Mouse (Mus musculus) layer of hippocampus, postnatal 14 days (tissue): ENCODE measurements at regions not wholly inside any gene's neighbourhood (a gene's known extent, or its start where the extent isn't known, plus 50 kb on each side); places are given as distances from the start of the nearest gene placed in this dataset.
A peak's percentile ranks its signal among the peaks of the same experiment; 100 is the strongest.

Experiments
- DNase-seq, 2 experiments: peaks; one replicate each; pipeline ENCODE4 v3.0.0; 2021 to 2022; ENCODE audit warnings: low spot score in 2 of 2, mixed read lengths in 1 of 2
- microRNA-seq, 2 experiments: library from miRNA; unstranded; fragments of <30 nt; microRNA quantifications; one replicate each; pipeline ENCODE4 v1.2.0; 2021

DNA sequence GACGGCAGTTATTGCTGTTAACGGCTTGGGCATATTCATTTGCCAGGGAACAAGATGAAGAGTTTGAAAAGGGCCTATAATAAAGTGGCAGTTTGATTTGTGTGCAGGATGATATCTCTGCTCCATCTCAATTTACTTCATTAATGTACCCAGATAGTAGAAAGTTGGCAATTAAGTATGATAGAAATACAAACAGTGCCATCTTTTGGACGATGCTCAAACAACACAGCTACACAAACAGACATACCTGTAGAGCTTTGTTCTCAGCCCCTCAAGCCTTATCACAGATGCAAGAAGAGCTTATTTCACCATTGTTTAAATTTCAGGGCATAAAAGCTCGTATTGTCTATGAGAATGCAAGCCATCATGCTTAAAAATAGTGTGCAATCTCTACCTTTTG lies 82.2 kb downstream of the Tnfsf11 start:
- peak in 1 of 2 experiments; percentile 33 for DNase-seq

DNA sequence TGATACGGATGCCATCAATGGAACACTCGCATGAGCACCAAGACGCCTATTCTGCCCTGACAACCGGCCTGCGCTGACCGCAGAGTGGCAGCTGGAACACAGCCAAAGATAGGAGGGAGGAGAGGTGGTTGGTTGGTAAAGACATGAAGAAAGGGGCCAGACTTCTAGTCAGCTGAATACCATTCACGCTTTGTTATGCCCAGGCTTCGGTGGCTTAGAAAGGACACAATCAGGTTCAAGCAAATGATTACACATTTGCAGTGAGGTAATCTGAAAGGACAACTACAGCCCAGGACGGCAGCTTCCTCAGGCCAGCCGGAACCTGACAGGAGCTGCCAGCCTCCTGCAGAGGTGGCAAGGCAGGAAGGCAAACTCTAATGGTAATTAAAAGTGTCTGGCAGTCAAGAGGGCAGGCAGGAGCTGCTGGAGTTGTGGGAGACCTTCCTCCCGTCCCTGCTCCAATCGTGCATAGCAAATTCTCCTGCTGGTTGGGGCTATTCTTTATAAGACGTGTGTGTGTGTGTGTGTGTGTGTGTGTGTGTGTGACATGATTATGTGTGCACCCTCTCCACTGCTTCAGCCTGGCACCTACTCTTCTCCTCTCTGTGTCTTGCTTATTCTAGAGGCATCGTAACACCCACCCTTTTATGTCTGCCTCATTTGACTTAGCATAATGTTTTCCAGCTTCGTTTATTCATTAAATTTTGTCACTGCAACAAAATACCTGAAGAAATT lies 91.4 kb downstream of the Tnfsf11 start:
- DNase-seq, result no peak

DNA sequence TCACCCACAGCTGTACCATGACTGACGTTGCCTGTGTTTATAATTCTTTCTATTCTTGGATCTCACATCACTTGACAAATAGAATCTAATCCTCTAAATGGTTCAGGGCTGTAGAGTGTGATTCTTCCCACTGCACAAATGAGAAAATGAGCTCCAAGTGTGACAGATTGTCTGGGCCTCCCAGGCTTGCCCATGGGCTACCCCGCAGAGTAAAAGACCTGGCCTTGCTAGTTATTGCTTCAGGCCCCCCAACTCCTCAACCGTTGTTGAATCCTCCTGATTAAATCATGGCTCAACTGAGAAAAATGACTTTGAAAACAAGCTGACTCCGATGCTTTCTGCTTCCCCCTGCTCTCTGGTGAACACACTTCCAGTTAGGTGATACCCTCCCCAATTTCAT lies 92.4 kb downstream of the Tnfsf11 start:
- DNase-seq, result no peak

DNA sequence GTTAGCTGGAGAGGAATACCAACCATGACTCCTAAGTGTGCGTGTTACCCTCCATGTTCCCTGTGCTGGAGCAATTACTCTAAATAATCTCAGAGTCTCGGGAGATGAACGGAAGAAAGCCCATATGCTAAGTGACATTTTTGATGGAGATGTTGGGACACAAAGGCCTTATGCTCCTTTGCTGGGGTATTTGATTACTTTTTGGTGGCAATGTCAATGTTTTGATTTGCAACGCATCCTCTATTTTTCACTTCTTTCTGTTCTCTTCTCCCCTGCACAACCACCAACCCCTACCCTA lies 103.3 kb downstream of the Tnfsf11 start:
- DNase-seq, result no peak

DNA sequence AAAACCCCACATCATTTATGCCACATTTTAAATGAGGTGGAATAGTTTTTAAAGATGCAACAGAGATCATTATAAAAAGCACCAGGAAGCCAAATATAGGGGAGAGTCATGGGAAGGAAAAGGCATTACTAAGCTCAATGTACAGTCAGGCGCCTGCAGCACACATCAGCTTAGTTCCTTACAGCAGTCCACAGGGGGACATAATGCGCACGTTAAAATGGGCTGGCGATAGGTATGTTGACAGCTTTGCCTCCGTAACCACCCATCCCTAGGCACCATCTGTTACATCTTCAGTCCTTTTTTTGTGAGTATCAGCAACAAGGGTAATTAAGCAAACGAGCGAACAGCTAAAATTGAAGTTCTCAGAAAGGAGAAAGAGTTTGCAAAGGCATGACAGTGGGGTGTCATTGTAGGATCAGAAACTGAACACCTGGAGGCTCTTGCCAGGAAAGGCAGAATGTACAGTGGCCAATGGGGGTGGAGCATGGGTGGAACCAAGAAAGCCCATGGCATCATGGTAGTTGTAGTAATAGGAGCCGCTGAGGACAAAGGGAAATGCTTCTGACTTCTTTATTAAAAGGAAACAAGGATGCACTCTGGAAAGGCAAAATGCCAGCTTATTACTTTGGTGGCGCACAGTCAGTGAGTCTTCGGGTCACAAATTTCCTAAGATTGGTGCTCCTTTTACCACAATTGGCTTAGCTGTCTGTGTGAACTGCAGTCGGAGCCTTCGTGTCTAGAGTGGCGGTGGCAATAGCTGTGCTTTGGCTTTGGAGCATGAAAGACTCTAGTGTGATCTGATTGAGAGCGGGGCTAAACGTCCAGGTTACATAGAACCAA lies 103.9 kb downstream of the Tnfsf11 start:
- DNase-seq, result peak; percentile 33 to 44

DNA sequence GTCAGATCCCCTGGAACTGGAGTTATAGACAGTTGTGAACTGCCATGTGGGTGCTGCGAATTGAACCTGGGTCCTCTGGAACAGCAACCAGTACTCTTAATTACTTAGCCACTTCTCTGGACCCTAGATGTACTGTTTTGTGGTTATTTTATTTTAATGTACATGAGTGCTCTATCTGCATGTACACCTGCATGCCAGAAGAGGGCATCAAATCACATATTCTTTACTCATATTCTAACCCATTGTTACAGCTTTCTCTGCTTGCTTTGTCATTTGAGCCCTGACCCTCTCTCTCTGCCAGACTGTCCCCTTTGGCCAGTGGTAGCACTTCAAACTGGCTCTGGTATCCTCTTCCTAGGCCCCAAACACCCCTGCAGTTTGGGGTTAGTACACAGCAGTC lies 105.1 kb downstream of the Tnfsf11 start:
- DNase-seq, result no peak

DNA sequence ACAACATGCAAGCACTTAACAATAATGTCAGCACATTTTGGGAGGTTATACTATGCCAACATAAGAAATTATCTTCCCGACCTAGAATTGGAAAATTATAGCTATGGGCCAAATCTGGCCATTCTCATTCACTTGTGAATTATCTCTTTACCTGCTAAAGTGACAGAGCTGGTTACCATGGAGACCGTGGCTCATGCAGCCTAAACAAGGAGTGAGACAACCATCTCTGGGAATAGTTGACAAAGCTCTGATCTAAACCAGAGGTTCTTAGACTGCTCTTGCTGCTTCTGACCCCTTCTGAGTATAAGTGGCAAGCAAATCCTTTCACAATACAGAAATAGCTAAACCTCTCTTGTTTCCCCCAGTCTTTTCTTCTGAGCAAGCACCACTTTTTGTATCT lies 108.7 kb upstream of the Fam216b start:
- no peak for DNase-seq

DNA sequence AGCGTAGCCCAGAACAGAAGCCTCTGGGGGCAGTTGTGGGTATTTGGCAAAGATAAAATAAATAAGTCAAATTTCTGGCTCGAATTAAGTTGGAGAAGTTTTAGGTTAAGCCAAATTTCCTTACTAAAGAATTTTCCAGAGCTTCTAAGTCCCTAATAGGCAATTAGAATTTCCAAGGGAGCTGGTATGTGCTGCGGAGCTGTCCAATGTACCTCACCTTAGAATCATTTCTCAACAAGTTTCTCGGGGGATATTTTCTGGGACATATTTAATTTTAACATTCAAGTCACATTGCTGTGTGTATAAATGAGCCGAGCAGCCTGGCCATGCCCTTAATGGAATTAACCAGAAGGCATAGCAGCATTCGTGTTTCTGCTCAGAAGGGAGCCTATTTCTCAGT lies 90.8 kb upstream of the Fam216b start:
- no peak for DNase-seq

DNA sequence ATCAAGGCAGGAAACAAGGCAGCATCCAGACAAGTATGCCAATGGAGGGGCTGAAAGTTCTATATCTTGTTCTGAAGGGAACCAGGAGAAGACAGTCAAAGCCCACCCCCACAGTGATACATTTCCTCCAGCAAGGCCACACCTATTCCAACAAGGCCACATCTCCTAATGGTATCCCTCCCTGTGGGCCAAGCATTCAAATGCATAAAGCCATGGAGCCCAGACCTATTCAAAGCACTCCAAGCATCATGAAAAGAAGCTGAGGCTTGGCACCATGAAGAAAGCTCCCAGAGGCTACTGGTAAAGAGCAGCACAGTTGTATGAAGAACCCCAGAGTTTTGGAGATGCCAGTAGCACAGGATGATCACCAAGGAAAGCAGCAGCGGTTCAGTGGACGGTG lies 84.6 kb upstream of the Fam216b start:
- DNase-seq, result no peak

DNA sequence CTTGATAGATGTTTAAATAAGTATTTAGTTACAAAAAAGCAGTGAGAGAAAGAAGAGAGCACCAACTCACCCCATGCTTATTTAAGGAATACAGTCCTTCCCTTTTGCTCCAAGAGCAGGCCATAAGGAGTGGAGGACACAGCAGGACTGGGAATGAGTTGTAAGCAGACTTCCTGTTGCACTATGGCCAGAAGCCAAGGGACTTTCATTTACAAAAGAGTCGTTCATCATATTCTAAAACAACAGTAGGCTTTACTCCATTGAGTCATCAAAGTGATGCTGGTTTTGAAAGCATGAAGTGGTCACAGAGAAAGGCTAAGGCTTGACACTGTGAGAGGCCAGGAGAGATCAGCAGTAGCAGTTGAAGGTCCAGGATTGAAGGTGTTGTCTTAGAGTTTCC lies 84.1 kb upstream of the Fam216b start:
- DNase-seq, result no peak

DNA sequence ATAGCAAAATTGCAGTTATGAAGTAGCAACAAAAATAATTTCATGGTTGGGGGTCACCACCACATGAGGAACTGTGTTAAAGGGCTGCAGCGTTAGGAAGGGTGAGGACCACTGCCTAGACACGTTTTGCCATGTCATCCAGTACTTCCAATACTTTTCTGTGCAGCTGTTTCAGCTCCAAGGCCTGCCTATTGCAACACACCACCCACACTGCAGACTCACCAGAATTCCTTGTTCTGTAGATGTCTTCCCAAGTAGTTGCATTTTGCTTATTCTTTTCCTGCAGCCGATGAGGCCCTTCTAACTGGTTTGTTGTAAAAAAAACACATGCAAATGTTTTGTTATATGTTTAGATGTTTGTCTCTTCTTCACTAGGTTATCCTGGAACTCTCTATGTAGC lies 72.0 kb upstream of the Fam216b start:
- no peak for DNase-seq

DNA sequence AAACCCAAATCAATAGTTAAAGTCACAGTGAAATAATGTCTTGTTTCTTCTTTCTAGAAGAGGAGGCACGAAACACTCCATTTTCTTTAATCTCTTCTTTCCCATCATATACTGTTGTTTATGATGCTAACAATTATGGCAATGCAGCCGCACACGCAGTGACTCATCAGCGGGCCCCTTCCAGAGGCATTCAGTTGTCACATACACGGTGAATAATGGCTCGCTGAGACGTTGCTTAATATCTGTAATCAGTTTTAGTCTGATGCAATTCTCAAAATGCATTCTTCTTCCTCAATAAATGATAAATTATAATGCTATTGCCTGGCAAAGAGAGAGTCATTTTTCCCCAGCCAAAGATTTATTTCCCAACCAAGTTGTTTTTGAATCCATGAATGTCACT lies 70.8 kb upstream of the Fam216b start:
- DNase-seq, result no peak

DNA sequence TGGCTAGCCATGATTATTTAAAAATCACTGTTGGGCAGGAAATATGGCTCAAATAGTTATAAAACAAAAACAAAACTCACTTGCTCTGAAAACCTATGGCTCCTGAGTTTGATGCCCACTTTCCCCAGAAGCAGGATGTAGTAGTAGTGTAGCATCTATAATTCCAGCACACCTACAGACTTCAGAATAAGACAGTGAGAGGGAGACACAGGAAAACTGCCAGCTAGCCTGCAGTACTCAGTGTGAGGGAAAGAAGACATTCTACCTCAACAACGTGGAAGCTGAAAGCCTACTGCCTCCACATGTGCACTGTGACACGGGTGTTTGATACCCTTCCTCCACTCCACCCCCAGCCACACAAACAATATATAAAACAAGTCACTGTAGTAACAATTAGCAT lies 68.9 kb upstream of the Fam216b start:
- DNase-seq, result no peak

DNA sequence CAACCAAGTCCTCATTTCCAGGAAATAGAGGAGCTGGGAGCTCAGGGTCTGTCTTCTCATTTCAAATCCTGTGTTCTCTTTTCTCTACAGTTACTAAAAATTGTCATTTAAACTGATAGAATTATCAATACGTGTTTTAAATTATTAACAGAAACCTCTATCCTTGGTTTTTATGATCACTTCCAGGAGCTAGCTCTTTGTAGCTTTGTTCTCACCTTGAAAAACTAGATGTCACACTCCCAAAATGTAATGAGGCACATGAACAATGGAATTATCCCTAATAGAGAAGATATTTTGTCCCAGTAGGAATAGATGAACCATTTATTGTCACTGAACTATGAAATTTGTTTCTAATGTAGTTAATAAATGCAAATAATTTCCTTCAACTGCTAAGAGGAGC lies 60.0 kb upstream of the Fam216b start:
- no peak for DNase-seq

DNA sequence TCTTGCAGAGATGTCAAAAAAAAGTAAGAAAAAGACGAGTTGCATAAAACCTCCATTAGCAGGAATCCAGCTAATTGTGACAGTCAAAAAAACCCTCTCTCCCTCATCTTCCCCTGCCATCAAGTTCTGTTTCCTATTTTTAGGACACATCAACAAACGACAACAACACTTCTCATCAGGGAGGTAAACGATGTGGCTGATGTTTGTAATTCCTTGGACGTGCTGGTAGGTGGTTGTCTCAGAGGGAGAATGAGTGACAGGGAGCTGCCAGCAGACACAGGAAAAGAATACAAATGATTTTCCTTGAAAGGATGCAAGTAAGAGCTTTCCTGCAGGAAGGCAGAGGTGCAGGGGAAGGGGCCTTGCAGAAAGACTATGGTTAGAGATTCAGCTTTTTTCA lies 54.9 kb upstream of the Fam216b start:
- DNase-seq, result no peak

Small RNA genes lying in the stretch of these regions (microRNA-seq; reads per million reads assigned to microRNA genes)
- 0 reads per million in 2 experiments for gene Mir1971
